Mouse (Mus musculus) limb, embryonic 12.5 days (tissue): ENCODE measurements around the gene Galns. TPM values are rescaled to one million over a fixed set of nuclear protein-coding genes. Genes with fewer than 3 reads are reported as not detected.
A peak's percentile ranks its signal among the peaks of the same experiment; 100 is the strongest.

ENCODE experiments used
- ATAC-seq: fragments of 200-750 bp; cut with Nextera tagmentation; 2 replicates; pipeline ENCODE4 v1.8.0; 2017; ENCODE audit warnings: low read depth, moderate TSS enrichment; ENCODE audit not compliant: insufficient number of reproducible peaks, insufficient read depth, low FRiP score, low TSS enrichment
- H3K27ac ChIP-seq: fragments of 300-500 bp; sonication (generic); 2 replicates; pipeline ENCODE4 v1.5.1; 2016; ENCODE audit warnings: mild to moderate bottlenecking, moderate library complexity
- H3K27me3 ChIP-seq: fragments of 300-500 bp; sonication (generic); 2 replicates; pipeline ENCODE4 v1.6.1; 2016; ENCODE audit warnings: mild to moderate bottlenecking, moderate library complexity
- H3K36me3 ChIP-seq: fragments of 300-500 bp; sonication (generic); 2 replicates; pipeline ENCODE4 v1.6.1; 2016; ENCODE audit warnings: mild to moderate bottlenecking, moderate library complexity
- H3K4me1 ChIP-seq: fragments of 300-500 bp; sonication (generic); replicated peaks from 2 replicates; pipeline ENCODE4 v1.6.1; 2016
- H3K4me2 ChIP-seq: fragments of 300-500 bp; sonication (generic); 2 replicates; pipeline ENCODE4 v1.6.1; 2016; ENCODE audit warnings: mild to moderate bottlenecking, moderate library complexity
- H3K4me3 ChIP-seq: fragments of 300-500 bp; sonication (generic); replicated peaks from 2 replicates; pipeline ENCODE4 v1.5.1; 2016; ENCODE audit warnings: mild to moderate bottlenecking
- H3K9ac ChIP-seq: fragments of 300-500 bp; sonication (generic); replicated peaks from 2 replicates; pipeline ENCODE4 v1.6.1; 2016; ENCODE audit warnings: mild to moderate bottlenecking, moderate library complexity
- H3K9me3 ChIP-seq: fragments of 300-500 bp; sonication (generic); 2 replicates; pipeline ENCODE4 v1.6.1; 2016; ENCODE audit warnings: mild to moderate bottlenecking, moderate library complexity
- WGBS: fragments of 180-500 bp; shearing (Covaris S2); methylation state at CpG from one replicate; pipeline ENCODE4 v1.1.7; 2016; 5-methylcytosine and 5-hydroxymethylcytosine counted together
- polyA plus RNA-seq: library from polyadenylated mRNA; unstranded; fragments of >200 nt; fragmentation: Nextera tagmentation; extraction: Ambion mirVana; gene quantifications from 2 replicates; pipeline ENCODE4 v1.2.1, GENCODE M21; 2016

The Galns gene
- polyA plus RNA-seq, 1 experiment from 2014 or later: 8.4 TPM

DNA sequence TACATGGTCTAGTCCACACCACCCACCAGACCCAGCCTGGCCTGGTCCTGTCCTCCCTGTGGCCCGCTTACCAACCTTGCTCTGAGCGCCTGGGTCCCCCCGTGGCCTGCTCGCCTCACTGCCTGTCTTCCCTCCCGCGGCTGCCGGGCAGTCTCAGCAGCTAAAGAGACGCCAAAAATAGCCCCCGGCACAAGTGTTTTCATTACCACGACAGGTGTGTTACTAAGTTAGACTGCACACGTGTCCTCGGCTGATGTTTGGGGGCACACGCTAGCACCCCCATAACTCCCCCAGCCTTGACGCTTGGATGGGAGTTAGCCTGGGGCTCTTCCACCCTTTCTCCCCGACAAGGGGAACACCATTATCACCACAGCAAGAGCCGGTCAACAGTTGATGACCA is 35.1 kb upstream of the Galns start:
- 0 out of 2 replicates have a peak, but pooled peaks cover 9% of the 10 kb centered on the region for H3K36me3 ChIP-seq
- H3K27me3 ChIP-seq: peaks cover 5% of the 10 kb centered on the region; the same call in 1 of the 2 replicates
- no peak overlapping the region for H3K4me2 ChIP-seq
- peaks cover 38% of the 10 kb centered on the region for H3K4me1 ChIP-seq
- H3K27ac ChIP-seq: no peak overlapping the region
- ATAC-seq: no peak
- H3K4me3 ChIP-seq: no peak overlapping the region
- 87% methylated on average over 16 of the region's 16 CpGs for WGBS
- H3K9ac ChIP-seq: no peak overlapping the region
- no peaks in the 10 kb centered on the region for H3K9me3 ChIP-seq

DNA sequence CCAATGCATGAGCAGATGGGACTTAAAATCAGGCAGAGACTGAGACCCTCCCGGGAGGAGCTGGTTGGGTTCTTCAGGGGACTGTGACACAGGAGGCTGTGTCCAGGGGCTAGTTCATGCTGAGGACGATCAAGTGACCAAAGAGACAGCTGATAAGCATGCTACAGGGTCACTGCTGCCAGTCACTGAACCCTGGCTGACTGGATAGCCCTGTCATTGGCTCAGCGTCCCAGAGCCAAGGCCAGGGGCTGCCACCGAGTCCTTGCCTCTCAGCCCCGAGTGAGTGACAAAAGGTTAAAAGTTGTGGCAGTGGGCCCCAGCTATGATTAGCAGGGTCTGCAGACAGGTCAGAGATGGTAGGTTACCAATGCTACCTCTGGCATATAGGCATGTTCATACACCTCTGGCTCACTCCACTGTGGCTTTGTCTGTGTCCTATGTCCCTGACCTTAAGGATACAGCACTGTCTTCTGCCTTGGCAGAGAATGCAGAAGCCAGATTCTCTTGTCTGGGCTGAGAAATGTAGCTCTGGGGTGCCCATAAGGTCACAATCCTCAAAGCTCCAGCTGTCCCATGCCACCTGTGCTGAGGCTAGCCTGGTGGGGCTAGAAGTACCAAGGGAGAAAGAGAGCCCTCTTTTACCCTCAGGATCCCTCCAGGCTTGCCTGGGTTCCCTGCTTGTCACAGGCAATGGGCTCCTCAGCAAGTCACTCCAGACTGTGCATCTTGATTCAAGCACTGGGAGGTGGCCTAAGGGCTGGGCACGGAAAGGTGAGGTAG is 33.1 kb upstream of the Galns start:
- Histone ChIP-seq H3K4me1 (peaks cover 38% of the 10 kb centered on the region), H3K27ac (no peak overlapping the region), H3K4me2 (no peak overlapping the region), H3K9me3 (no peaks in the 10 kb centered on the region), H3K27me3 (0 out of 2 replicates have a peak, but pooled peaks cover 5% of the 10 kb centered on the region), H3K36me3 (0 out of 2 replicates have a peak, but pooled peaks cover 9% of the 10 kb centered on the region), H3K4me3 (no peak overlapping the region), H3K9ac (no peak overlapping the region)
- no peak for ATAC-seq
- 80% methylated on average over 6 of the region's 6 CpGs for WGBS

DNA sequence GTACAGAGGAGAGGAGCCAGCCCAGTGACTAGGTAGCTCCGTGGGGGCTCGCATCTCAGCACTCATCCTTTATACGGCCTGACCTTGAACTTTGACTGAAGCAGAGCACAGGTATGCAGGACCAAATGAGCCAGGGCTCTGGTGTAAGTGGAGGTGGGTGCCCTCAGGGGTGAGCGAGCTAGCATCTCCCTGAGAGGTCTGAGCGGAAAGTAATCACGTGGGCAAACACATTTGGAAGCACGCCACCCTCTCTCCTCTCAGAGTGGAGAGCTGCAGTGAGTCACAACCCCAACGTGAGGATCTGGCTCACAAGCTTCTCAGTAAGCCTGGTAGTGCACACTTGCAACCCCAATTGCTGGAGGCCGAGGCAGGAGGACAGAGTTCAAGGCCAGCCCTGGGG is 30.8 kb upstream of the Galns start:
- Histone ChIP-seq H3K4me1 (peaks cover 34% of the 10 kb centered on the region), H3K9me3 (no peaks in the 10 kb centered on the region), H3K9ac (no peak overlapping the region), H3K4me3 (no peak overlapping the region), H3K27me3 (0 out of 2 replicates have a peak, but pooled peaks cover 5% of the 10 kb centered on the region), H3K4me2 (no peak overlapping the region), H3K27ac (no peak overlapping the region), H3K36me3 (0 out of 2 replicates have a peak, but pooled peaks cover 9% of the 10 kb centered on the region)
- no peak for ATAC-seq
- 77% methylated on average over 9 of the region's 9 CpGs for WGBS

DNA sequence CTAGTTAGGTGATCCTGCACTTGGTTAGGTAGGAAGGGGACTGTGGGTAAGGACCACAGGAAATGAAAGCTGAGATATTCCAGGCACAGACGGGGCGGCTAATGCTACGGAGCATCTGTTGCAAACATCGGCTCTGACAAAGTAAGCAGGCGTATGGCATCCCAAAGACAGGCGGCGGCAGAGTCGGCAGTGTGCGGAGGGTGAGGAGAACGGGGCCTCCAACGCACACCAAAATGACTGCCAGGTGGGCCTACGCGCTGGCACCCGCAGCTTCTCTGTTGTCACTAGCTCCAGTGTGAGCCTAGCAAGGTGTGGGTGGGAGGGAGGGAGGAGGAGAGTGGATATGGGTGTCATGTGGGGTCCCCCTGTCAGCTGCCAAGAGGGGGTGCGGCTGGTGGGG is 30.1 kb upstream of the Galns start:
- Histone ChIP-seq H3K27me3 (0 out of 2 replicates have a peak, but pooled peaks cover 5% of the 10 kb centered on the region), H3K4me1 (peaks cover 40% of the 10 kb centered on the region), H3K9me3 (no peaks in the 10 kb centered on the region), H3K27ac (peak overlapping the region; percentile 42; the same call in 1 of the 2 replicates), H3K36me3 (0 out of 2 replicates have a peak, but pooled peaks cover 9% of the 10 kb centered on the region), H3K4me2 (no peak overlapping the region), H3K4me3 (no peak overlapping the region), H3K9ac (no peak overlapping the region)
- no peak for ATAC-seq
- WGBS: 60% methylated on average over 15 of the region's 15 CpGs

DNA sequence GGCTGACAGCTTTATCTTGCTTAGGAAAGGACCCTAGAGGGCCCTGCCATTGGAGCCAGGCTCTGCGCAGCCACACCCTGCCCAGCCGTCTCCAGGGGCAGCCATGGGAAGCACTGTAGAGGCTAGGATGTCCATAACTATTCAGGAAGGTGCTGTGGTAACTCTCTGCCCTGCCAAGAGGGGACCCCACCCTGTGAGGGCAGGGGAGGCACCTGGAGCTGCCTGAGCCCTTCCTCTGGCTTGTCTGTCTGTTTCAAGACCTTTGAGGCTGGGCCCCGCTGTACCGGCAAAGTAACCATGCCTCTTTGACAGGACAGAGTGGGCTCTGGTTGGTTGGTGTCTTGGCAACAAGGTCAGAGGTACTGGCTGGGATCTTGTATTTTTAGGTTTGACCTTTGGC is 29.6 kb upstream of the Galns start:
- Histone ChIP-seq H3K4me2 (no peak overlapping the region), H3K36me3 (0 out of 2 replicates have a peak, but pooled peaks cover 9% of the 10 kb centered on the region), H3K27ac (no peak overlapping the region), H3K9me3 (no peaks in the 10 kb centered on the region), H3K9ac (no peak overlapping the region), H3K4me3 (no peak overlapping the region), H3K27me3 (0 out of 2 replicates have a peak, but pooled peaks cover 5% of the 10 kb centered on the region), H3K4me1 (peaks cover 46% of the 10 kb centered on the region)
- WGBS: 79% methylated on average over 4 of the region's 4 CpGs
- ATAC-seq: no peak

DNA sequence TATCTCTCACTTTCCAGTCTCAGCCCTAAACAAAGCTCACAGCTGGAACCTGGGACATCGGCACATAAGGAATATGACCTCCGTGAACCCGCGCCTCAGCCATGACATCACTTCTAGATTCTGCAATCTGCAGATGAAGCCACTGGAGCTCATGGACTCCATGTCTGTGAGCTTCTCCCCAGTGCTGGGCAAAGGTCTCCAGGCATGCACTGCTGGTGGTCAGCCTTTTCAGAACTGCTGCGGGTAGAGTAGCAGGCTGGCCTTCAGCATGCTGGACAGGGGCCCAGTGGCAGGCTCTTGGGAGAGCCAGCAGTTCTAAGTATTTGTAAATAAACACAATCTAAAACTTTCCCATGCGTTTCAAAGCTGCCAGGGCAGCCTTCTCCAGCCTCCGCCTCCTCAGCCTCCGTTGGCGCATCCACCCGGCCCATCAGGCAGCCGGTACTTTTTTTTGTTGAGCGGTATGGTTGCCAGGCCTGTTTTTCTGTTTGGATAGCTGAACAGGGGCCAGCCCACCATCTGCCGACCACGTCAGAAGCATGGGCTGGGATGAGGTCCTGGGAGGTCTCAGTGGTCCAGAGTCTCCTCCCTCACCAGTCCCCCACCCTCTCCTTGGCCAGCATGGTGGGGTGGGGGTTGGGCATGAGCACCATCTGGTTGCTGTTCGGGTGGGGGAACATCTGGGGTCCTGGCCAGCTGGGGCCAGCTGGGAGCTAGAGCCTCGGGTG is 28.4 kb upstream of the Galns start:
- Histone ChIP-seq H3K4me3 (no peak overlapping the region), H3K27ac (peak overlapping the region; percentile 53; the same call in 1 of the 2 replicates), H3K9me3 (no peaks in the 10 kb centered on the region), H3K9ac (no peak overlapping the region), H3K4me2 (no peak overlapping the region; the same call in 1 of the 2 replicates), H3K27me3 (0 out of 2 replicates have a peak, but pooled peaks cover 5% of the 10 kb centered on the region), H3K36me3 (peaks cover 16% of the 10 kb centered on the region; the same call in 1 of the 2 replicates), H3K4me1 (peaks cover 48% of the 10 kb centered on the region)
- ATAC-seq: no peak
- 25% methylated on average over 16 of the region's 16 CpGs for WGBS

DNA sequence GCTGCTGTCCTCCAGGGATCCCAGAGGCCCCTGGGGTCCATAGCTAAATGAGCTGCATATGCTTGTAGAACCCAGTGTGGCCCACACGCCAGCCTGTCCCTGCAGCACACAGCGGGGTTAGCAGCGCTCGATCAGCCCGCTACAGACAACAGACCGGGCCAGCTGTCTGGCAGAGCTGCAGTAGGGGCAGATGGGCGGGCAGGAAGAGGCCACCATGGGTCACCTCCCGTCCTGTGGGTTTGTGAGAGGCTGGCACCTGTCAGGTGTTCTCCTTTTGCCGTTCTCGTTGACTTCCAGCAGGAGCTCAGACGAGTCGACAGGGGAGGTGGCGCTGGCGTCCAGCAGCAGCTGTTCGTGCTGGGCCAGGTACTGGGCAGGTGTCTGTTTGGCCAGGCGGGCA is 27.3 kb upstream of the Galns start:
- peaks cover 16% of the 10 kb centered on the region; the same call in 1 of the 2 replicates for H3K36me3 ChIP-seq
- no peak for ATAC-seq
- no peaks in the 10 kb centered on the region for H3K9me3 ChIP-seq
- H3K27ac ChIP-seq: no peak overlapping the region
- no peak overlapping the region for H3K9ac ChIP-seq
- no peaks in the 10 kb centered on the region for H3K27me3 ChIP-seq
- WGBS: 74% methylated on average over 16 of the region's 16 CpGs
- H3K4me3 ChIP-seq: no peak overlapping the region
- no peak overlapping the region for H3K4me2 ChIP-seq
- H3K4me1 ChIP-seq: peaks cover 48% of the 10 kb centered on the region

- Histone ChIP-seq H3K4me1 (peaks cover 48% of the 10 kb centered on the region), H3K4me2 (no peak overlapping the region), H3K27me3 (no peaks in the 10 kb centered on the region), H3K9ac (no peak overlapping the region), H3K4me3 (no peak overlapping the region), H3K27ac (0 out of 2 replicates have a peak overlapping the region, but pooled peaks have one; percentile 8), H3K9me3 (no peaks in the 10 kb centered on the region), H3K36me3 (peaks cover 15% of the 10 kb centered on the region)
- ATAC-seq: no peak
- 91% methylated on average over 9 of the region's 9 CpGs for WGBS
Observed at GRCm38 (mm10) chr8:122637230-122637629, 26.0 kb upstream of the Galns start.

DNA sequence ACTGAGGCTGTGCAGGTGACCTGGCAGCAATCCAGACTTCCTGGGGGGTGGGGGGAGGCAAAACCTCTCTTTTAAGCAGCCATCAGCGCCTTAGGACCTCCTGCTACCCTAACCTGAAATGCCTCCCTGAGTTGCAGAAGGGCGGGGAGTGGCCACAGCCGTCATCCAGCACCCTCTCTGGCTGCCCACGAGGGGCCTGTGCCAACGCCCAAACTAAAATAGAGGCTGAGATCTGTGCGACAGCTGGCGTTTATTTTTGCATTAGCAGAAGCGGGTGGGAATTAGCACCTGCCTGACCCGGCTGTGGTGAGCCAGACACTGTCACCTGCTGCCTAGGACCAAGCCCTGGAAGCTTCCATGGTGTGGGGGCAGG is 25.5 kb upstream of the Galns start:
- 57% methylated on average over 9 of the region's 9 CpGs for WGBS
- no peak for ATAC-seq
- Histone ChIP-seq H3K36me3 (peaks cover 15% of the 10 kb centered on the region), H3K4me2 (no peak overlapping the region), H3K27me3 (no peaks in the 10 kb centered on the region), H3K27ac (0 out of 2 replicates have a peak overlapping the region, but pooled peaks have one; percentile 8), H3K9ac (no peak overlapping the region), H3K4me1 (peaks cover 48% of the 10 kb centered on the region), H3K4me3 (no peak overlapping the region), H3K9me3 (no peaks in the 10 kb centered on the region)

- Histone ChIP-seq H3K36me3 (peaks cover 15% of the 10 kb centered on the region), H3K9me3 (no peaks in the 10 kb centered on the region), H3K27ac (no peak overlapping the region), H3K4me1 (peaks cover 46% of the 10 kb centered on the region), H3K4me3 (no peak overlapping the region), H3K4me2 (no peak overlapping the region), H3K27me3 (no peaks in the 10 kb centered on the region), H3K9ac (no peak overlapping the region)
- ATAC-seq: no peak
- whole genome bisulfite sequencing: 45% methylated on average over 14 of the region's 14 CpGs
Observed at GRCm38 (mm10) chr8:122635878-122636802, 24.9 kb upstream of the Galns start.
